Mouse (Mus musculus): ENCODE results near the gene Ccdc40. TPM values are rescaled to one million over a fixed set of nuclear protein-coding genes. Genes with fewer than 3 reads are reported as not detected.
"Not testable (repeated sequence)": the region's sequence is repeated elsewhere in the genome, so short reads cannot be mapped to it uniquely, and the experiment has no call there.

Ccdc40 gene
- polyA plus RNA-seq, 1 experiment, result 17.0 TPM

- DNase-seq (ENCODE audit: low read depth), result no peak
These were observed 11.1 kb downstream of the Ccdc40 start for GRCm38 (mm10) chr11:119239480-119239879.

GRCm38 (mm10) chr11:119245543-119245942 lies 17.2 kb downstream of the Ccdc40 start:
- not testable (repeated sequence) for DNase-seq (ENCODE audit: low read depth)

More at GRCm38 (mm10) chr11:119239480-119239879, 11.1 kb downstream of the Ccdc40 start:
- TF ChIP-seq POLR2A (IDR thresholded peaks at IDR 0.05; ENCODE audit: borderline replicate concordance, extremely low read depth, insufficient read depth, insufficient read length, poor library complexity, severe bottlenecking) (no peak), CTCF (IDR thresholded peaks at IDR 0.05; ENCODE audit: borderline replicate concordance, extremely low read depth, insufficient read depth, insufficient read length) (no peak)

GRCm38 (mm10) chr11:119249011-119249410 lies 20.6 kb downstream of the Ccdc40 start:
- TF ChIP-seq CTCF (IDR thresholded peaks at IDR 0.05; ENCODE audit: borderline replicate concordance, extremely low read depth, insufficient read depth, insufficient read length) (peak; percentile 54; the same call in 1 of the 2 replicates), POLR2A (IDR thresholded peaks at IDR 0.05; ENCODE audit: borderline replicate concordance, extremely low read depth, insufficient read depth, insufficient read length, poor library complexity, severe bottlenecking) (no peak)
- peak; percentile 70 for DNase-seq (ENCODE audit: low read depth)

- TF ChIP-seq CTCF (IDR thresholded peaks at IDR 0.05; ENCODE audit: borderline replicate concordance, extremely low read depth, insufficient read depth, insufficient read length) (no peak), POLR2A (IDR thresholded peaks at IDR 0.05; ENCODE audit: borderline replicate concordance, extremely low read depth, insufficient read depth, insufficient read length, poor library complexity, severe bottlenecking) (no peak)
- no peak for DNase-seq (ENCODE audit: low read depth)
These were observed 22.6 kb downstream of the Ccdc40 start for GRCm38 (mm10) chr11:119250998-119251397.

GRCm38 (mm10) chr11:119252854-119253541 lies 24.6 kb downstream of the Ccdc40 start:
- peak; percentile 69 for DNase-seq (ENCODE audit: low read depth)
- TF ChIP-seq POLR2A (IDR thresholded peaks at IDR 0.05; ENCODE audit: borderline replicate concordance, extremely low read depth, insufficient read depth, insufficient read length, poor library complexity, severe bottlenecking), result no peak
- peak; percentile 55 for TF ChIP-seq CTCF (IDR thresholded peaks at IDR 0.05; ENCODE audit: borderline replicate concordance, extremely low read depth, insufficient read depth, insufficient read length)

GRCm38 (mm10) chr11:119256557-119256956 lies 28.2 kb downstream of the Ccdc40 start:
- not testable (repeated sequence) for DNase-seq (ENCODE audit: low read depth)

GRCm38 (mm10) chr11:119258216-119258571 lies 29.8 kb downstream of the Ccdc40 start:
- TF ChIP-seq POLR2A (IDR thresholded peaks at IDR 0.05; ENCODE audit: borderline replicate concordance, extremely low read depth, insufficient read depth, insufficient read length, poor library complexity, severe bottlenecking) (no peak), CTCF (IDR thresholded peaks at IDR 0.05; ENCODE audit: borderline replicate concordance, extremely low read depth, insufficient read depth, insufficient read length) (no peak)

GRCm38 (mm10) chr11:119258572-119259322 lies 30.4 kb downstream of the Ccdc40 start:
- no peak for TF ChIP-seq POLR2A (IDR thresholded peaks at IDR 0.05; ENCODE audit: borderline replicate concordance, extremely low read depth, insufficient read depth, insufficient read length, poor library complexity, severe bottlenecking)
- TF ChIP-seq CTCF (IDR thresholded peaks at IDR 0.05; ENCODE audit: borderline replicate concordance, extremely low read depth, insufficient read depth, insufficient read length), result no peak
- DNase-seq (ENCODE audit: low read depth), result peak; percentile 84

More at GRCm38 (mm10) chr11:119258216-119258571, 29.8 kb downstream of the Ccdc40 start:
- DNase-seq (ENCODE audit: low read depth), result no peak

- DNase-seq (ENCODE audit: low read depth), result no peak
These were observed 31.6 kb downstream of the Ccdc40 start for GRCm38 (mm10) chr11:119259977-119260376.

GRCm38 (mm10) chr11:119264413-119264812 lies 36.0 kb downstream of the Ccdc40 start:
- no peak for DNase-seq (ENCODE audit: low read depth)
- TF ChIP-seq CTCF (IDR thresholded peaks at IDR 0.05; ENCODE audit: borderline replicate concordance, extremely low read depth, insufficient read depth, insufficient read length) (no peak), POLR2A (IDR thresholded peaks at IDR 0.05; ENCODE audit: borderline replicate concordance, extremely low read depth, insufficient read depth, insufficient read length, poor library complexity, severe bottlenecking) (no peak)

More at GRCm38 (mm10) chr11:119259977-119260376, 31.6 kb downstream of the Ccdc40 start:
- TF ChIP-seq POLR2A (IDR thresholded peaks at IDR 0.05; ENCODE audit: borderline replicate concordance, extremely low read depth, insufficient read depth, insufficient read length, poor library complexity, severe bottlenecking) (no peak), CTCF (IDR thresholded peaks at IDR 0.05; ENCODE audit: borderline replicate concordance, extremely low read depth, insufficient read depth, insufficient read length) (no peak)

GRCm38 (mm10) chr11:119265811-119266210 lies 37.4 kb downstream of the Ccdc40 start:
- no peak for DNase-seq (ENCODE audit: low read depth)
- TF ChIP-seq CTCF (IDR thresholded peaks at IDR 0.05; ENCODE audit: borderline replicate concordance, extremely low read depth, insufficient read depth, insufficient read length) (no peak), POLR2A (IDR thresholded peaks at IDR 0.05; ENCODE audit: borderline replicate concordance, extremely low read depth, insufficient read depth, insufficient read length, poor library complexity, severe bottlenecking) (no peak)

GRCm38 (mm10) chr11:119267241-119267674 lies 38.9 kb downstream of the Ccdc40 start:
- peak; percentile 52 for DNase-seq (ENCODE audit: low read depth)
- TF ChIP-seq CTCF (IDR thresholded peaks at IDR 0.05; ENCODE audit: borderline replicate concordance, extremely low read depth, insufficient read depth, insufficient read length) (no peak), POLR2A (IDR thresholded peaks at IDR 0.05; ENCODE audit: borderline replicate concordance, extremely low read depth, insufficient read depth, insufficient read length, poor library complexity, severe bottlenecking) (no peak)

Data from brain, embryonic 14.5 days (tissue).